Mouse (Mus musculus) small intestine, adult 2 months (tissue): Measurements from ENCODE around the gene A1cf.

Source experiments
- CTCF ChIP-seq: fragments of 200-500 bp; IDR thresholded peaks from 2 replicates; pipeline ENCODE4 v1.5.1; 2012; ENCODE audit warnings: low read depth, mild to moderate bottlenecking, control low read depth, inconsistent platforms, low read length, moderate library complexity, mixed read lengths; ENCODE audit not compliant: insufficient replicate concordance, insufficient read length; ENCODE audit errors: extremely low read depth
- POLR2A ChIP-seq: fragments of 200-500 bp; IDR thresholded peaks from 2 replicates; pipeline ENCODE4 v1.6.1; 2012; ENCODE audit warnings: low read depth, mild to moderate bottlenecking, control low read depth, inconsistent platforms, low read length, moderate library complexity

- TF ChIP-seq CTCF: no peak
- no peak for TF ChIP-seq POLR2A
Observed at GRCm38 (mm10) chr19:31971405-31971804, 102.8 kb downstream of the A1cf start.
